Mouse (Mus musculus) heart, postnatal 14 days (tissue): ENCODE results near the gene Lman2. TPM values are rescaled to one million over a fixed set of nuclear protein-coding genes. Genes with fewer than 3 reads are reported as not detected.
A peak's percentile ranks its signal among the peaks of the same experiment; 100 is the strongest.

Source experiments
- DNase-seq, 2 experiments: peaks; one replicate each; pipeline ENCODE4 v3.0.0; 2021 to 2022
- intact Hi-C: fragments of 180-260 bp; cut with DNase I; formaldehyde crosslinking; loops from one replicate; pipeline ENCODE4 v1.15.1; 2025
- long read RNA-seq, 2 experiments: library from polyadenylated mRNA; stranded (forward); transcript quantifications; one replicate each; pipeline ENCODE4 v2.0.0; 2021
- total RNA-seq, 2 experiments: library from RNA; stranded (reverse); gene quantifications; 2 replicates each; pipeline ENCODE4 v1.2.3; 2021

Gene Lman2
- 10 to 100 TPM; 46.0 to 49.9 TPM for total RNA-seq
- long read RNA-seq, experiment 1, full-length matches to known transcripts, result 212 of 234 reads
- long read RNA-seq, experiment 1, partial matches to known transcripts, result 11 of 234 reads
- long read RNA-seq, experiment 1, other reads (novel, unspliced or antisense), result 11 of 234 reads
- long read RNA-seq, experiment 2, full-length matches to known transcripts, result 186 of 208 reads
- long read RNA-seq, experiment 2, partial matches to known transcripts, result 14 of 208 reads
- long read RNA-seq, experiment 2, other reads (novel, unspliced or antisense), result 8 of 208 reads

DNA sequence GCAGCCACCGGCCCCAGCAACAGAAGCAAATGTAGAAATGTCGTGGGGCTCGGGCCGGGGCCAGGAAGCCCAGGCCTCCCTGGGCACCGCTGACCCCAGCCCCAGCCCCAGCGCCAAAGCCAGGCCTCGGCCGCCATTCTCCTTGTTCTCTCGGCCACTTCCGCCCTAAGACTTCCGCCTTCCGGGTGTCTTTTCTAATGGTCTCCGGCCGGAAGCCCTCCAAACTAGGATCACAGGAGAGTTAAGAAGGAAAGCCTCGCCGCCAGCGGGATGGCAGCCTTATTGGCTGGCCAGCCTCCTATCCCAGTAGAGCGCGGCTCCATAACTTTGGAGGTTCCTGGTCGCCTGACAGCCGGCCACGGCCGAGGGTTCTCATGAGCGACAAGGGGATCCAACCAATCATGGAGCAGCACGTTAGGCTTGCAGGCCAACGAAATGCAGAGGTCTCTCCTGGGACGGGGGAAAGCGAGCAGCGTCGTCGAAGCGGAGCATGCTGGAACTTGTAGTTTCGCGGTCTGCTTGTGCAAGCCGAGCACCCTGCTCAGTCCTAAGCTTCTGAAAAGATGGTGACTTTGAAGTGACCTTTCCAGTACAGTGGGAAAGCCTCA is at the start of gene Lman2:
Gene Lman2 (minus strand): TSS at position 331 of the 608 bp plus-strand sequence.
- DNase-seq, result peak; percentile 93 to 95
- intact Hi-C loops, result no loop called here

GRCm38 (mm10) chr13:55411826-55412225 is 49.2 kb upstream of the Lman2 start:
- DNase-seq, result no peak

GRCm38 (mm10) chr13:55408546-55409120 is 46.0 kb upstream of the Lman2 start:
- DNase-seq, result no peak
- intact Hi-C loops, result no loop called here

More at GRCm38 (mm10) chr13:55411826-55412225, 49.2 kb upstream of the Lman2 start:
- intact Hi-C loops, result no loop called here

GRCm38 (mm10) chr13:55407341-55407740 is 44.8 kb upstream of the Lman2 start:
- DNase-seq, result no peak
- intact Hi-C loops, result no loop called here

DNA sequence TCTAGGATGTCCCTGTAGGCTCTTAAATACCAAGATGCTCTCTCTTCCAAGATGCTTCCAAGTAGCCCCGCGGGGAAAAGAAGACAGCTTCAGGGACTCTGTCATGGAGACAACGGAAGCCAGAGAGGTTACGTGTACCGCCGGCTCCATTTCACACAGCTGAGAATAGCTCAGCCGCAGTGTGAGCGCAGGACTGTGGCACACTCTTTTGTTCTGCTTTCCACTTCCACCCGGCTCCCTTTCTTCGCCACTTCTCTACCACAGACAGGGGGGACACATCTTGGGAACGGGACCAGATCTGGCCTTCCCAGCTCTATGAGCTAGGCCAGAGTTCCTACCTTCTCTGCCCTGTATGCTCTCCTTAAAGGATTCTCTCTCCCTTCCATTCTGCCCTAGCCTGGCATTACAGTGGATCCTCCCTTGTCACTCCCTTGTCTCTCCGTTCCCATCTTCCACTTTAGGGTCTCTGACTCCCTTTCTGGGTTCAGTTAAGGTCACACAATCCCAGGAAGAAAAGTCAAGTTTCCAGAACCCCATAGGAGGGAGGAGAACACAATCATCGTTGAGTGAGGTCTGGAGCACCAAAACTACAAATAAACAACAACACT is 43.3 kb upstream of the Lman2 start:
- DNase-seq, result no peak

GRCm38 (mm10) chr13:55404853-55405782 is 42.5 kb upstream of the Lman2 start:
- DNase-seq, result peak; percentile 82 to 85
- intact Hi-C loops, result loop anchor here (1.0 to 2.0 kb wide), 2 partner anchors 14 to 112 kb away; no protein-coding TSS in a partner anchor

More for the DNA sequence above, 43.3 kb upstream of the Lman2 start:
- intact Hi-C loops, result loop anchor here (1.0 to 2.0 kb wide), 2 partner anchors 13 to 111 kb away; no protein-coding TSS in a partner anchor

DNA sequence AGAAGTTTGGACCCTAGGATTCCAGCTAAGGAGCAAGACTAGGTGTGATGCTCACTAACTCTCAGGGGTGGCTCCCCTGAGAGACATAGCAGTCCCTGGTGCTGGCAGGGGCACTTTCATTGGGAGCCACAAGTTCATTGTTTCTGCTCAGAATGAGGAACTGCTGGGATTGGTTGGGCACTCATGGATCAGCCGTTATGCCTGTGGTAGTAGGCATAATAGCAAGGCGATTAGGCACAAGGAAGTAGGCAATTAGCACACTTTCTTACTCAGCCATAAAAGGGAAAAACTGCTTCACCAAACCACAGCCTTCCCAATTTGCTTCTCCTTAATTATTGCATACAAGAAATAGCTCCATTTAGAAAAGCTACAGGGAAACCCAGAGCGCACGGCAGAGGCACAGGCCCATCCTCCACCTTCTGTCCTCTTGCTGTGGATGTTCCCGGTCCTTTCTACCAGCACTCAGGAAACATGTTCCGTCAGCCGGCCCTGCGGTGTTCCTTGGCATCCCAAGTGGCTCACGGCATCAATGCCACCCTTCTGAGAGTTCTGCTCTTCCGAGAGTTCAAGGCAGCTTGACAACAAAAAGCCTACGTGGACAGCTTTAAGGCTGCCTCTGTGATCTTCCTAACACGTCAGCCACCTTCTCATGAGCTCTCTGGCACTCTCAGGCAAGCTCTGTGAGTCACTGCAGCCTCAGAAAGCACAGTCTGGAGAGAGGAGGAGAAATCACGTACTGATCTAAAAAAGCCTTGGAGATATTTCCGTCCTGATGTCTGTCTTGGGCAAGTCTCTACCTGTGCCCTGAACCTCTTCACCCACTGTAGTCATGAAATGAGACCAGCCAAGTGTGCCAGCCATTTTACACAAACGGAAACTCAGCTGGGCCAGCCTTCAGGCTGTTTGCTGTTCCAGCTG is 41.6 kb upstream of the Lman2 start:
- intact Hi-C loops, result loop anchor here (2.0 kb wide), 1 partner anchor 15 kb away; no protein-coding TSS in a partner anchor
- DNase-seq, result no peak

- intact Hi-C loops, result no loop called here
- DNase-seq, result no peak
Observed at GRCm38 (mm10) chr13:55403266-55403665, 40.7 kb upstream of the Lman2 start.

- intact Hi-C loops, result loop anchor here (2.0 kb wide), 1 partner anchor 69 kb away; no protein-coding TSS in a partner anchor
- DNase-seq, result no peak
Observed at GRCm38 (mm10) chr13:55400039-55400346, 37.4 kb upstream of the Lman2 start.

DNA sequence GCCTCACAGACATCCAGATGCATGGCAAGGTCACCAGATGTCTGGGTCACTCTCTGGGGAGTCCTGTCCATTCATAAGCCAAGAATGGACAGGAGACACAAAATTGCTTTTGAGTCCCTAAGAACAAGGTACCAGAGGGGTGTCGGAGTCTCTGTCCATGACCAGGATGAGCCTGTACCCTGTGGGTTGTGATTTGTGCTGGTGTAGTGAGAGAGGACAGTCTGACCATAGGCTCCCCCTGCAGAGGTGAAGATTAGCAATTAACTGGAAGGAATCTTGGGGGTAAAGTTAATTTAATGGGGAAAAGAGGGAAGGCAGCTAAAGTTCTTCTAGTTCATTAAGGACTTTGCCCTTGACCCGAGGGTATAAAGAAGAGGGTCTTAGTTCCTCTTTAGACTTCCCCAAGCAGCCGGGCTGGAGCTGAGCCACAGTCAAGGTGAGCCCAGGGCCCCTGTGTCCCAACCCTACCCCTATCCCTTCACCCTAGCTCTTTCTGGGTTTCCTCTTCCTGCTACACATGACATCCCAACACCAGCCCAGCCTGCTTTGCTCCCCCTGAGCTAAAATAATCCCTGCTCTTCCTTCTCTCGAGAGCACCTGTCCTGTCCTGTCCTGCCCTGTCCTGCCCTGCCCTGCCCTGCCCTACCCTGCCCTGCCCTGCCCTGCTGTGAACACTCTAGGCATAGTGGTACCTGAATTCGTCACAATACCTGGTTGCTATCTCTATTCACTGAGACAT is 36.9 kb upstream of the Lman2 start:
- no peak for DNase-seq
- intact Hi-C loops, result loop anchor here (2.0 kb wide), 1 partner anchor 69 kb away; no protein-coding TSS in a partner anchor

DNA sequence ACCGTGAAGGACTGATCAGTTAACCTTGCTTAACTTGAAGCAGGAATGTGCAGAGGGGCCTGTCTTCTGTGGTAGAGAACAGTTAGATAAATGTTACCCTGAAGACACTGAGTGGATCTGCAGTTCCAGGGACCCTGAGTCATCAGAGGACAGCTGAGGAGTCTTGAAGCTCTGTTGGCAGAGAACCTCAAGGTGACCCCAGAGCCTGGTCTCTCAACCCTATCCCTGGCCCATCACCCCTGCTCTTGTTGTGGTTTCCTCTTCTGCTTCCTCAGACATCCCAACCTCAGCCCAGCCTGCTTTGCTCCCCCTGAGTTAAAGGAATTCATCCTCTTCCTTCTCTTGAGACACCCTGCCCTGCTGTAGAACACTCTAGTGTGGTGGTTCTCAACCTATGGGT is 35.5 kb upstream of the Lman2 start, which contains the start of gene Slc34a1:
Gene Slc34a1 (plus strand): TSS at position 100 of the 400 bp plus-strand sequence.
- no peak for DNase-seq
- intact Hi-C loops, result no loop called here

DNA sequence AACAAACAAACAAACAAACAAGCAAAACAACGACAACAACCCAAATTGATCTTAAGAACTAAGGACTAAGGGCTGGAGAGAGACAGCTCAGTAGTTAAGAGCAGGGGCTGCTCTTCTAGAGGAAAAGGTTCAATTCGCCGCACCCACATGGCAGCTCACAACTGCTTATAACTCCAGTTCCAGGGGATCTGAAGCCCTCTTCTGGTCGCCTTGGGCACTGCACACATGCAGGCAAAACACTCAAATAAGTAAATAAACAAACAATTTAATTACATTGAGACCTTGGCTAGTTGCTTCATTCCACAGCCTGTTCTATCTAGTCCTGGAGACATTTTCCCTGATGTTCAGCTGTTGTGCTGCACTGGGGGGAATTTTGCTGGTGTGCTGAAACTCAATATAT is 30.4 kb upstream of the Lman2 start:
- DNase-seq, result no peak
- intact Hi-C loops, result loop anchor here (5.0 kb wide), 1 partner anchor 66 kb away; the partner anchor contains the start of gene Mxd3

GRCm38 (mm10) chr13:55391626-55392029 is 29.0 kb upstream of the Lman2 start:
- DNase-seq, result no peak
- intact Hi-C loops, result loop anchor here (5.0 kb wide), 1 partner anchor 64 kb away; the partner anchor contains the start of gene Mxd3

DNA sequence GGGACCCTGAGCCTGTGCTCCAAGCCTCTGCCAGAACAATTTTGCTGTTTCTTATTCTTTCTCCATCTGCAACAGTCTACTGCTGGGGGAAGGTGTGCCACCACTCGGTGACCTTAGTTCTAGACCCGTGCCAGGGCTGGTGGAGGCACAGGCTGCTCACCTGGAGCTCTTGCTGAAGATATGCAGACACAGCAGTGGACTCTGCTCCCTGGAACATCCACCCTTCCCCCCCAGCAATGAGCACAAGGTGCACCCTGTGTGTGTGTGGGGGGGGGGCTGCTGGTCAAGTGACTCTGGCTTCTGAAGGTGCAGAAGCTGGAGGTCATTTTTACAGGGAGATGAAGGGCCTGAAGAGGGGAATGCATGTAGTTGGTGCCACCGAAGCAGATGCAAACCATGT is 28.1 kb upstream of the Lman2 start:
- DNase-seq, result no peak
- intact Hi-C loops, result loop anchor here (5.0 kb wide), 1 partner anchor 63 kb away; the partner anchor contains the start of gene Mxd3

DNA sequence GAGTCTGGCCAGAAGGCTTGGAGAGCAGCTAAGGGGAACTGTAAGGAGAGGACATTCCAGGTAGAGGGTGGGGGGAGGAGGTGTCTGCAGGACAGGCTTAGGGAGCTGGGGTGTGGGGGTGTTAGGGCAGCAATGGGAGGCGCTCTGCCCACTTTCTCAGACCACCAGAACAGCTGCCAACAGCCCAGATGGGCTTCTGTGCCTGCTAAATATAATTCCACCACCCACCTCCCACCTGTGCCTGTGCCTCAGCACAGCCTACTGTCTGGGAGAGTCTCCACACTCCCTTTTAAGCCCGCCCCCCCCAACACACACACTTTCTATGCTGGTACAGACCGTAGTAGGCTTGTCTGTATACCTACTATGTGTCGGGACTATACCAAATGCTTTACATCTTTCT is 19.2 kb upstream of the Lman2 start:
- intact Hi-C loops, result no loop called here
- no peak for DNase-seq

DNA sequence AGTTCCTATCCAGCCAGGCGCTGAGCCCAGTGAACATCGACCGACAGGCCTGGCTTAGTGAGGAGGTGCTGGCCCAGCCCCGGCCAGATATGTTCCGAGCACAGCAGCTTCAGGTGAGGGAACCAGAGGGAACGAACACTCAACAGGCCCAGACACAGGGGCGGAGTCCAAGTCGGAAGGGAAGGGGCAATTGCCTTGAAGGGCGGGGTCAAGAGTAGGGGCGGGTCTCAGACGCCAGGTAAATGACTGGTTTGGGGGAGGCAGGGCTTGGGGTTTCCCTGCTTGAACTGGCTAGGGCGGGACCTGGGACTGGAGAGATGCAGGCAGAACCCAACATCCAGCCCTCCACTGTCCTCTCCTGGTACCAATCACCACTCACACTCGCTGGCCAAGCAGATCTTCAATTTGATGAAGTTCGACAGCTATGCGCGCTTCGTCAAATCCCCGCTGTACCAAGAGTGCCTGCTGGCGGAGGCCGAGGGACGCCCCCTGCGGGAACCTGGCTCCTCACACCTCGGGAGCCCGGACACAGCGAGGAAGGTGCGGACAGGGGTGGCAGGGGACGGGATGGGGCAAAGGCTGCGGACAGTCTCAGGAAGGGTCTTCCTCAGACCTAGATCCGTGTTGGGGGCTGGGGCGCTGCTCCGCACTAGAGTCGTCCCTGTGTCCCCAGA is 16.5 kb upstream of the Lman2 start:
- no peak for DNase-seq
- intact Hi-C loops, result no loop called here

DNA sequence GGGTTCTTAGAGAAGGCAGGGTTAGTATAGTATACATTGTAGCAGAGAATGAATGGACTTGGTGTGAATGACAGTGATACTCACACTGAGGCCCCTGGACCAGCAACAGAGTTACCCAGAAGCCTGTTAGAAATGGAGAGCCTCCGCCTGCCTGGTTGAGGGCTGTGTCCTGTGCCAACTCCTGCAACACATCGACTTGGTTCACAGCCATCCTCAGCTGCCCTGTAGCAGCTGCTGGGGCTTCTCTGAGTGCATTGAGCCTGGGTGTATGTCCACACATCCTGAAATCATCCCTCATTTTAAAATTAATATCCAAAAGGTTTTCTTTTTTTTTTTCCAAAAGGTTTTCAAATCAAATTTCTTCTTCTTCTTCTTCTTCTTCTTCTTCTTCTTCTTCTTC is 13.3 kb upstream of the Lman2 start:
- intact Hi-C loops, result no loop called here
- no peak for DNase-seq
